Mouse (Mus musculus) frontal cortex, adult (tissue): ENCODE data around the gene Fra10ac1.
A peak's percentile ranks its signal among the peaks of the same experiment; 100 is the strongest.

Experiments
- ATAC-seq: cut with Nextera tagmentation; 2 replicates; pipeline ENCODE4 v1.9.2; 2017; ENCODE audit warnings: mild to moderate bottlenecking, moderate library complexity, mixed read lengths; ENCODE audit not compliant: low TSS enrichment

Gene Fra10ac1

GRCm38 (mm10) chr19:38232087-38232486, 8.1 kb upstream of the Fra10ac1 start:
- no peak for ATAC-seq

GRCm38 (mm10) chr19:38228699-38229098, 4.7 kb upstream of the Fra10ac1 start:
- no peak for ATAC-seq

- ATAC-seq, result peak; percentile 56
Measured at GRCm38 (mm10) chr19:38224685-38225060, 717 bp upstream of the Fra10ac1 start.

GRCm38 (mm10) chr19:38223356-38223904, 526 bp downstream of the Fra10ac1 start:
- peak; percentile 53 for ATAC-seq

- ATAC-seq, result no peak
Measured at GRCm38 (mm10) chr19:38217696-38218095, 6.3 kb downstream of the Fra10ac1 start.

- ATAC-seq, result peak; percentile 81; the same call in 1 of the 2 replicates
Measured at GRCm38 (mm10) chr19:38206669-38207068, 17.3 kb downstream of the Fra10ac1 start.

GRCm38 (mm10) chr19:38198731-38199130, 25.2 kb downstream of the Fra10ac1 start:
- peak; percentile 82 for ATAC-seq

GRCm38 (mm10) chr19:38195245-38195644, 28.7 kb downstream of the Fra10ac1 start:
- no peak for ATAC-seq

GRCm38 (mm10) chr19:38191446-38191845, 32.5 kb downstream of the Fra10ac1 start:
- no peak for ATAC-seq

- no peak for ATAC-seq
Measured at GRCm38 (mm10) chr19:38190606-38191005, 33.4 kb downstream of the Fra10ac1 start.

GRCm38 (mm10) chr19:38187345-38187680, 36.6 kb downstream of the Fra10ac1 start:
- peak; percentile 89 for ATAC-seq

- ATAC-seq, result no peak
Measured at GRCm38 (mm10) chr19:38186631-38187344, 37.2 kb downstream of the Fra10ac1 start.

- peak; percentile 67 for ATAC-seq
Measured at GRCm38 (mm10) chr19:38179675-38180074, 44.3 kb downstream of the Fra10ac1 start.

GRCm38 (mm10) chr19:38164633-38165032, 59.3 kb downstream of the Fra10ac1 start:
- no peak for ATAC-seq

- ATAC-seq, result no peak
Measured at GRCm38 (mm10) chr19:38161648-38162354, 62.2 kb downstream of the Fra10ac1 start.

GRCm38 (mm10) chr19:38156243-38156642, 67.7 kb downstream of the Fra10ac1 start:
- ATAC-seq, result no peak

- no peak for ATAC-seq
Measured at GRCm38 (mm10) chr19:38143540-38144271, 80.2 kb downstream of the Fra10ac1 start.
